Mouse (Mus musculus): ENCODE measurements around the gene Bend7. TPM values are rescaled to one million over a fixed set of nuclear protein-coding genes. Genes with fewer than 3 reads are reported as not detected.

Bend7 gene
- total and polyA plus RNA-seq, 3 experiments, result not detected

DNA sequence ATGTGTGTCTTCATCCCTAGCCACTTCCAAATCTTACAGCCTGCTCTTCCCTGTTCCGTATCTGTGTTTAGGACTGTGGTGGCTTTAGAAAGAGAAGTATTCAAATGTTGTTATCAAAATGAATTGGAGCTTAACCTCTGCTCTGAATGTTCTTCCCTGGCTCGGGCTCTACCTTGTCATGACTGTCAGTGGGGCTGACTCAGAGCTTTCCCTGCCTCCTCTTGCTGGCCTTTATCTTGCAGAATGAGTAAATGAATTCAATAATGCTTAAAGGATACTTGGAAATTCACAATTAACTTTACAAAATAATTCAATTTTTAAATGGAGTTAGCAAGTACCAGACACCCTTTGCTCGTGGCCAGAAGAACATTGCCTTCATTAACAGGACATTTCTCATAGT is 46.4 kb downstream of the Bend7 start:
- H3K36me3 ChIP-seq (ENCODE audit: control insufficient read depth in 1 of 2, insufficient read depth in 2 of 2, low read length in 2 of 2), result no peaks in the 10 kb centered on the region
- H3K4me3 ChIP-seq (ENCODE audit: control insufficient read depth in 1 of 2, insufficient read depth in 1 of 2, low read depth in 2 of 2, low read length in 2 of 2), result no peak overlapping the region
- H3K27ac ChIP-seq (ENCODE audit: control insufficient read depth, low read depth, low read length), result no peak overlapping the region
- DNase-seq (ENCODE audit: low read depth, low spot score), result no peak
- no peaks in the 10 kb centered on the region for H3K79me2 ChIP-seq (ENCODE audit: control insufficient read depth, insufficient read depth, low read length, poor library complexity)
- no peak for TF ChIP-seq POLR2AphosphoS5 (IDR thresholded peaks at IDR 0.05; ENCODE audit: borderline replicate concordance, low read depth, low read length)
- TF ChIP-seq KAT2A (conservative IDR thresholded peaks at IDR 0.05; ENCODE audit: low read depth, low read length), result no peak
- TF ChIP-seq POLR2A (IDR thresholded peaks at IDR 0.05; ENCODE audit: control insufficient read depth in 1 of 2, insufficient read depth in 1 of 2, low read depth in 1 of 2, low read length in 2 of 2, poor library complexity in 1 of 2), result no peak
- TF ChIP-seq MAX (IDR thresholded peaks at IDR 0.05; ENCODE audit: low read length), result no peak
- no peak for TF ChIP-seq ETS1 (IDR thresholded peaks at IDR 0.05; ENCODE audit: low read depth, low read length)
- TF ChIP-seq SIN3A (IDR thresholded peaks at IDR 0.05; ENCODE audit: low read length), result no peak
- no peak for TF ChIP-seq ZNF384 (IDR thresholded peaks at IDR 0.05; ENCODE audit: low read depth, low read length)
- no peak for TF ChIP-seq E2F4 (IDR thresholded peaks at IDR 0.05; ENCODE audit: borderline replicate concordance, low read depth, low read length)
- TF ChIP-seq TAL1 (IDR thresholded peaks at IDR 0.05; ENCODE audit: low read length), result no peak
- TF ChIP-seq MAZ (IDR thresholded peaks at IDR 0.05; ENCODE audit: low read depth, low read length), result no peak
- TF ChIP-seq RAD21 (IDR thresholded peaks at IDR 0.05; ENCODE audit: low read depth, low read length), result no peak
- no peak for TF ChIP-seq JUND (IDR thresholded peaks at IDR 0.05; ENCODE audit: low read depth, low read length)
- TF ChIP-seq EP300 (IDR thresholded peaks at IDR 0.05; ENCODE audit: low read depth in 1 of 2, low read length in 2 of 2), result no peak
- peaks cover 8 to 9% of the 10 kb centered on the region in 2 experiments; a peak in 3 of 4 replicates for H3K27me3 ChIP-seq (ENCODE audit: control insufficient read depth in 1 of 2, insufficient read depth in 2 of 2, low read length in 2 of 2)
- no peaks in the 10 kb centered on the region for H3K9me3 ChIP-seq (replicated peaks; ENCODE audit: insufficient read depth, low read length)
- no peaks in the 10 kb centered on the region for H3K4me1 ChIP-seq (ENCODE audit: control insufficient read depth in 1 of 2, insufficient read depth in 2 of 2, low read length in 2 of 2)
- H3K9ac ChIP-seq (ENCODE audit: control insufficient read depth, low read depth, low read length, poor library complexity, severe bottlenecking), result no peak overlapping the region

DNA sequence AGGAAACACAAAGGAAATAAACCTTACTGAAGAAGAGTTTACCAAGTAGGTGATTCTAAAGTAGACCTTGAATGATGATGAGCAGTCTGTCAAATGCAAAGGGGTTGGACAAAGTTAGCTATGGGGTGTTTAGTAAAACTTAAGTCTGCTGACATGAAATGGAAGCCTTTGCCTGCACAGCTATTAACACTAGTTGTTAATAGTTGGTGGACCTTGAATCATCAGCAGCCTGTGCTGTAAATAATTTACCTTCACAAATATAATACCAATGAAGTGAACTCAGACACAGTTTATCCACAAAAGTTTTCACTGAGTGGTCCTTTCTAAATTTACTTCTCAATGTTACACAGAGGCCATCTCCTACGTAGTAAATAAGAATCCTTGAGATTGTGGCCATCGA is 52.7 kb downstream of the Bend7 start:
- no peaks in the 10 kb centered on the region for H3K36me3 ChIP-seq (ENCODE audit: control insufficient read depth in 1 of 2, insufficient read depth in 2 of 2, low read length in 2 of 2)
- H3K79me2 ChIP-seq (ENCODE audit: control insufficient read depth, insufficient read depth, low read length, poor library complexity), result no peaks in the 10 kb centered on the region
- peaks cover 4 to 10% of the 10 kb centered on the region in 2 experiments for H3K27me3 ChIP-seq (ENCODE audit: control insufficient read depth in 1 of 2, insufficient read depth in 2 of 2, low read length in 2 of 2)
- H3K27ac ChIP-seq (ENCODE audit: control insufficient read depth, low read depth, low read length), result no peak overlapping the region
- no peaks in the 10 kb centered on the region for H3K4me1 ChIP-seq (ENCODE audit: control insufficient read depth in 1 of 2, insufficient read depth in 2 of 2, low read length in 2 of 2)
- TF ChIP-seq RAD21 (IDR thresholded peaks at IDR 0.05; ENCODE audit: low read depth, low read length) (no peak), UBTF (IDR thresholded peaks at IDR 0.05; ENCODE audit: borderline replicate concordance, insufficient read depth, low read depth, low read length) (no peak), RCOR1 (IDR thresholded peaks at IDR 0.05; ENCODE audit: low read depth, low read length) (no peak), GABPA (IDR thresholded peaks at IDR 0.05; ENCODE audit: low read depth, low read length) (no peak), POLR2AphosphoS5 (IDR thresholded peaks at IDR 0.05; ENCODE audit: borderline replicate concordance, low read depth, low read length) (no peak), MAFK (IDR thresholded peaks at IDR 0.05; ENCODE audit: borderline replicate concordance, low read depth, low read length) (no peak), TCF12 (IDR thresholded peaks at IDR 0.05; ENCODE audit: low read depth, low read length) (no peak), ZKSCAN1 (IDR thresholded peaks at IDR 0.05; ENCODE audit: low read depth, low read length) (no peak), JUND (IDR thresholded peaks at IDR 0.05; ENCODE audit: low read depth, low read length) (no peak), EP300 (IDR thresholded peaks at IDR 0.05; ENCODE audit: low read depth in 1 of 2, low read length in 2 of 2) (no peak), USF2 (IDR thresholded peaks at IDR 0.05; ENCODE audit: borderline replicate concordance in 1 of 2, insufficient read depth in 1 of 2, low read depth in 1 of 2, low read length in 2 of 2) (no peak), MAX (IDR thresholded peaks at IDR 0.05; ENCODE audit: low read length) (no peak)
- H3K9ac ChIP-seq (ENCODE audit: control insufficient read depth, low read depth, low read length, poor library complexity, severe bottlenecking), result no peak overlapping the region
- no peak for DNase-seq (ENCODE audit: low read depth, low spot score)
- H3K9me3 ChIP-seq (replicated peaks; ENCODE audit: insufficient read depth, low read length), result no peaks in the 10 kb centered on the region
- no peak overlapping the region for H3K4me3 ChIP-seq (ENCODE audit: control insufficient read depth in 1 of 2, insufficient read depth in 1 of 2, low read depth in 2 of 2, low read length in 2 of 2)

All from MEL (cell line).